Mouse (Mus musculus): ENCODE results near the gene Wfdc12.
A peak's percentile ranks its signal among the peaks of the same experiment; 100 is the strongest.
"Not testable (repeated sequence)": the region's sequence is repeated elsewhere in the genome, so short reads cannot be mapped to it uniquely, and the experiment has no call there.

The Wfdc12 gene

GRCm38 (mm10) chr2:164190576-164190975 is at the start of gene Wfdc12:
TSS of gene Wfdc12 (minus strand) at chr2:164190608.
- DNase-seq, result no peak

DNA sequence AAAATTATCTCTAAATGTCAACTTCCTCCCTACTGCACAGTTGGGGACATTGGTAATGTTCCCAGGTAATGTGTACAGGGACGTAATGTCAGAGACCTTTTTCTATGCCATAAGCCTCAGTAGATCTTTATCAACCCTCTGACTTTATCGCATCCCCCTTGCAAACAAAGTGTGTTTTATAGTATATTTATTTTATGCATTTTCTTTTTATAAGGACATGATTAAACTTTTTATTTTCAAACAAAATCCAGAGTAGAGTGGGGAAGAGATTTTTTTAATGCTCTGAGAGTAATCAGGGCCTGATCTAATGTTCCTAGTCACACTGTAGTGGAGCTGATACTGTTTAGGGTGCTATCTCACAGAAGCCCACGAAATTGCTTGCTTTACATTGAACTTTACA is 48.0 kb upstream of the Wfdc12 start, which contains the start of gene Svs2:
Gene Svs2, minus strand, starts transcription at position 101 of the 400 bp plus-strand sequence.
- DNase-seq, result no peak

- DNase-seq, result no peak
Measured at GRCm38 (mm10) chr2:164232671-164233070, 42.3 kb upstream of the Wfdc12 start.

GRCm38 (mm10) chr2:164228361-164229070 is 38.1 kb upstream of the Wfdc12 start:
- no peak for DNase-seq

GRCm38 (mm10) chr2:164221522-164221921 is 31.1 kb upstream of the Wfdc12 start, which contains the start of gene Wfdc15b:
TSS of gene Wfdc15b (minus strand) at chr2:164221660.
- no peak for DNase-seq

GRCm38 (mm10) chr2:164219295-164219694 is 28.9 kb upstream of the Wfdc12 start:
- DNase-seq, result no peak

GRCm38 (mm10) chr2:164212711-164213110 is 22.3 kb upstream of the Wfdc12 start:
- DNase-seq, result no peak

DNA sequence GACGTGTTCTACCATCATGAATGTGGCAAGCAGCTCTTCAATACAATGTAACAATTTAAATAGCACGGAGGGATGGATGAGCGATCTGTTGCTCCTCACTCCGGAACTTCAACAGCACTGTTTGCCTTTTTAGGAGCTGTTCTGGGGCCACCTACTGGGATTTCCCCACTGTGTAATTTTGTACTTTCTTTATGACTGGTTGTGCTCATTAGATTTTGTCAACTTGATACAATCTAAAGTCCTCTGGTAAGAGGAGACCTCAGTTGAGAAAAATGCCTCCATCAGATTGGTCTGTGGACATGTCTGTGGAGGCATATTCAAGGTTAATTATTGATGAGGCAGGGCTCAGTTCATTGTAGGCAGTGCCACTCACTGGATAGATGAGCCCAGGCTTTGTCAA is 20.5 kb upstream of the Wfdc12 start:
- no peak for DNase-seq

DNA sequence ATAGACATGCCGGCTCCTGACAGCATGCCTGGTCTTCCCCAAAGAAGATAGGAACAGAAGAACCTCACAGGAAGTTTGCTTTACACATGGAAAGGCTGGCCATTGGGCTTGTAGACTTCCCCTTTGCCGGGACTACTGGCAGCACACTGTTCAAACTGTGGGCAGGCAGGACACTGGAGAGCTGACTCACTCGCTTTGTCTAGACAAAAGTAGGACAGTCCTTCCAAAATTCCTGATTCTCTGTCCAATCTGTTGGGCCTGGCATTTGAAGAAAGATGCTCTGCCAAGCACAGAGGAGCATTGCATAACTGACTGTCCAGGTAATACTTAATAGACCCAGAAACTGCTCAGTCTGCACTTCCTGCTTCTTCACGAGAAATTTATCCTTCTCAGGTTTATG is 16.3 kb upstream of the Wfdc12 start:
- DNase-seq, result no peak

DNA sequence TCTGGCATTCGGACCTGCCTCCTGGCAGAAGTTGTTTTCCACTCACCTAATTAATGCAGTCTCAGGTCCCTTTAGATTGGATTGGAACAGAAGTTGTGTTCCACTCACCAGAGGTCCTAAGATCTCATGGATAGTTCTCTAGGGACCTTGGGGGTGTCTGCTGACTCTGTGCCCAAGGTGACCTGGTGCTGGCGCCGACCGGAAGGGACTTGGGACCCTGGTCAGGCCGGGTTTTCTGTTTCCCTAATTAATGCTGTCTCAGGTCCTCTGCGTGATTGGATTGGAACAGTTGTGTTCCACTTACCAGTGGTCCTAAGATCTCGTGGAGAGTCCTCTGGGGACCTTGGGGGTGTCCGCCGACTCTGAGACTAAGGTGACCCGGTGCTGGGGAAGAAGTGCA is 15.6 kb upstream of the Wfdc12 start:
- not testable (repeated sequence) for DNase-seq

- no peak for DNase-seq
Measured at GRCm38 (mm10) chr2:164199626-164200327, 9.4 kb upstream of the Wfdc12 start, which contains the start of gene Wfdc15a. TSS of gene Wfdc15a (minus strand) at chr2:164200130.

DNA sequence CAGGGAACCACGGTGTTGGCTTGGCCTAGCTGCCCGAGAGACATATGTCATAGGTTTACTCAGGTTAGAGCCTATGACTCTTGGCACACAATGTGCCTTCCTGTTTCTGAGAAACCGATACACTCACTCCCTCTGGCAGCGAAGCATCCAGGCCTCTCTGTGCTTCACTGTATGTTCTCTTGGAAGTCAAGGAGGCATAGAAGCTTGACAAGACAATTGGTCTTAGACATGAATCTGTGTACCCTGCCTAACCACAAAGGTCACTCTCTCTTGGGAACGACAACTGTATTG is 6.2 kb upstream of the Wfdc12 start:
- no peak for DNase-seq

- DNase-seq, result no peak
Measured at GRCm38 (mm10) chr2:164195971-164196699, 5.7 kb upstream of the Wfdc12 start.

GRCm38 (mm10) chr2:164194959-164195630 is 4.7 kb upstream of the Wfdc12 start:
- no peak for DNase-seq

GRCm38 (mm10) chr2:164192279-164192678 is 1.9 kb upstream of the Wfdc12 start:
- no peak for DNase-seq

DNA sequence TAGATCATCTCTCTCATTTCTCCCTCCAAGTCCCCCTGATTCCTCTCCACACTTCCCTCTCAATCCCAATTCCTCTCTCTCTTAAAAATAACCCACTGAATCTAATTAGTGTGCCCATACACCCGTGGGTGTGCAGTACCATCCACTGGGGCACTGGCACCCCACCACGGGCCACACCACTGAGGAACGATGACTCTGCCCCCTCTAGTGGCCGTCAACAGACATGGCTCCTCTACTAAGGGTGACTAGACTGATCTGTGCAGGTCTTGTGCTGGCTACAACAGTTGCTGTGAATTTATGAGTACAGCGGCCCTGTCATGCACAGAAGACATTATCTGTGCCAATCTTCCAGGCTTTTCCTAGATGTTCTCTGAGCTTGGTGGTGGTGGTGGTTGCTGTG is 1.7 kb downstream of the Wfdc12 start:
- no peak for DNase-seq

DNA sequence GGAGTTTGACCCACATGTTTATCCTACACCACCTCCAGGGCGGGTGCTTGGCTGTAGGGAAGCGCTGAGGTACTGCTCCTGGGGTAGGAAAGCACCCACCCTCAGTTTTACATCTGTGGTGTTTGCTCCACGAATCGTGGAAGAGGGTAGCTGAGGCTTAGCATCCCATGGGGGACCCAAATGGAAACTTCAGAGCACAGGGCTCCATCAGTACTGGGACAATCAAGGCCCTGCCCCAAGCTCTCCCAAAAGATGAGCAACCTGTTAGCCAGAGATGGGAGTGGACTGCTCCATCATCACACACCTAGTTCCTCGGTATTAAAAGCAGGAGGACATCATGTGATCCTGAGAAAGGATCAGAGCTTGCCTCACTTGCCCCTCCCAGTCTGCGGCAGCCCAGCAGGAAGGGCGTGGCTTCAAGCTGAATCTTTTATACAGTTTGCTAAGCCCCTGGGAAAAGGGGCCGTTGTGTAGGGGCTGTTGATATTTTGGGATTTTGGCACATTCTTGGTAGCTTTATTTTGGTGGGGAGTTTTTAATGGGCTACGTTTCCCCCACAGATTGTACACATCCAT is 6.2 kb downstream of the Wfdc12 start:
- DNase-seq, result no peak

DNA sequence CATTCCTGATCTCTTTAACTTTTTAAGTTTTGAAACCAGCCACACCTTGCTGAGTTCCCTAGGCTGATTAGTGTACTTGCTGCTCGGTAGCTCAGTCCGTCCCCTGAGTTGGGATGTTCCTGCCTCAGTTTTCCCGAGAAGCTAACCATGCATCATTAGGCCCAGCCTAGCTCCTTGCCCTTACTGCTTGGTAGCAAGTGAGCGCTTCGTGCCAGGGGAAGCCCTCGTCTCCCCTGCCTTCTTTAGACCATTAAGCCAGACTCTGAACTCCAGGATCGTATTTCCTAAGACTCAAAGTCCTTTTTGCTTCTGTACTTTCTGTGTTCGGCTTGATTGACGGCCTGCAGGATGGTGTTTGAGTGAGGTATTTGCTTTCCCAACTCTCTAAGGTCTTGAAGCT is 7.1 kb downstream of the Wfdc12 start:
- DNase-seq, result no peak

DNA sequence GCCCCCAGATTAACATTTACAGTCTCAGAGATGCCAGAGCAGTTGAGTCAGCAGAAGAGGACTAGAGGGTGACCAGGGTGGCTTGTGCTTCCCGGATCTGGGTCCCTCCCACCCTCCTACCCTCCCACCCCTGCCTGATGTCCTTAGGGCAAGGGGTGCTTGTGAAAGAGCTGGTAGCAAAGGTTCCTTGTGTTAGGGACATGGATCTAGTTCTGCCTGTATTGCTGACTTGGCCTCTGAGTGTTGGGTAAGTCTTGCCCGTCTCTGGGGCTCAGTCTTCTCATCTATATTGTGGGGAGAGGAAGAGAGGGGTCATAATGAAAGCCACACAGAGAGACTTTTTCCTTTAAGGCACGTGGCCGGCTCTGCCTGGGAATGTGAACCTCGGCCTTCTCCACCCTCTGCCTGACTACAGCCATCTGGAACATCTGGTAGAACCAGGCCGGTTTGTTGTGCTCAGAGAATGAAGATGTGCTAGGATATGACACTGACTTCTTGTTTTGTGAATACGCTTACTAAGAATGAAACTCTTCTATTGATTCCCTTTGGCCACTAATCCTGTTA is 7.6 kb downstream of the Wfdc12 start, which contains the start of gene Wfdc5:
Gene Wfdc5, minus strand, starts transcription at position 51 of the 564 bp plus-strand sequence.
- no peak for DNase-seq

GRCm38 (mm10) chr2:164180770-164181169 is 9.6 kb downstream of the Wfdc12 start:
- DNase-seq, result no peak

DNA sequence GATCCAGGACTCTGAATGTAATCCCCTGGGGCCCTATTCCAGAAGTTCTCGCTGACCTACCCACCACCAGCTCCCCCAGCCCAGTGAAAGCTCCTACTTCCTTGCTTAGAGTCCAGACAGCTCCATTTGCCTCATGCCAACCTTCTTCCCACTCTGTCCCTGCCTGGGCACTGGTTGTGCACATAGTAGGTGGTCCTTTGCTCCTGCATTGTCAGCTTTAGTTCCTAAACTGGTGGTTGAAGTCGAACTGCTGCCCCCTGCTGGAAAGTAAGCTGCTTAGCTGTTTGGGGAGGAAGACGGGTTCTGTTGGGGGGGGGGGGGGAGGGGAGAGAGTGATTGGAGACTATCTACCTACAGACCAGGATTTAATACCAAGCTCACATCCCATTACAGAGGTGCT is 10.3 kb downstream of the Wfdc12 start:
- peak; percentile 43 for DNase-seq

- no peak for DNase-seq
Measured at GRCm38 (mm10) chr2:164177831-164178230, 12.6 kb downstream of the Wfdc12 start.

Measured in thymus, postnatal 25 days (tissue).